Mouse (Mus musculus) gastrocnemius, adult 2 months (tissue): ENCODE results near the gene Pagr1a. TPM values are rescaled to one million over a fixed set of nuclear protein-coding genes. Genes with fewer than 3 reads are reported as not detected.

Experiments
- DNase-seq: peaks from one replicate; pipeline ENCODE4 v3.0.0; 2022
- H3K27ac ChIP-seq: fragments of 200-600 bp; 2 replicates; pipeline ENCODE4 v1.8.1; 2022; ENCODE audit warnings: mild to moderate bottlenecking
- H3K4me3 ChIP-seq: fragments of 200-600 bp; 2 replicates; pipeline ENCODE4 v1.8.1; 2022; ENCODE audit warnings: mild to moderate bottlenecking, moderate library complexity
- CTCF ChIP-seq: fragments of 200-600 bp; IDR thresholded peaks from 2 replicates; pipeline ENCODE4 v1.8.1; 2022; ENCODE audit warnings: antibody characterized with exemption, mild to moderate bottlenecking, moderate library complexity
- intact Hi-C: fragments of 180-260 bp; cut with DNase I; formaldehyde crosslinking; loops from one replicate; pipeline ENCODE4 v1.15.1; 2025
- total RNA-seq, 2 experiments: library from RNA; stranded (reverse); gene quantifications; 2 replicates each; pipeline ENCODE4 v1.2.3; 2021

Pagr1a gene
- total RNA-seq, 2 experiments from 2014 or later: 2.4 TPM; not detected in 1

- Histone ChIP-seq H3K27ac (peak overlapping the region; percentile 85), H3K4me3 (no peak overlapping the region)
- intact Hi-C loops: no loop called here
- DNase-seq: no peak
- no peak for TF ChIP-seq CTCF
Observed at GRCm38 (mm10) chr7:127009307-127010085, 7.7 kb downstream of the Pagr1a start.

GRCm38 (mm10) chr7:127008239-127009019 is 8.7 kb downstream of the Pagr1a start:
- H3K4me3 ChIP-seq: peak overlapping the region; percentile 40
- DNase-seq: peak; percentile 74
- intact Hi-C loops: no loop called here
- TF ChIP-seq CTCF: no peak
- H3K27ac ChIP-seq: peak overlapping the region; percentile 85

- no peak for DNase-seq
- intact Hi-C loops: no loop called here
- Histone ChIP-seq H3K4me3 (no peak overlapping the region), H3K27ac (peak overlapping the region; percentile 85)
- TF ChIP-seq CTCF: no peak
Observed at GRCm38 (mm10) chr7:127007313-127008024, 9.7 kb downstream of the Pagr1a start.

- Histone ChIP-seq H3K27ac (no peak overlapping the region), H3K4me3 (no peak overlapping the region)
- intact Hi-C loops: no loop called here
- no peak for DNase-seq
- TF ChIP-seq CTCF: peak; percentile 22; the same call in 1 of the 2 replicates
Observed at GRCm38 (mm10) chr7:127004122-127004875, 12.9 kb downstream of the Pagr1a start.

DNA sequence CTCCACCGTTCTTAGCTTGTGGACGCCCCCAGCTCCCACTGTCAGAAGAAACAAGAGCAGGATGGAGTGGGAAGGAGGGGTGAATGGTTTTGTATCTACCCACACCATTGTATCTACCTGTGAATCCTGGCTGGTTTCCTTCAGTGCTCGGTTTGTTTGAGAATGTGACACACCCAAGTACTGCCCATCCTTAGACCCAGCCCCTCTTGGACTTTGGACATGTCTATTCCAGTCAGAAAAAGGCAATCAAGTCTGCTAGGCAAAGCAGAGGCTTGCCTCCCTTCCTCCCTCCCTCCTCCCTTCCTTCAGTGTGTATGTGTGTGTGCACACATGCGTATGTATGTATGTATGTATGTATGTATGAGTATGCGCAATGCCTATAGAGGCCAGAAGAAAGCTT is 13.5 kb downstream of the Pagr1a start:
- no peak for TF ChIP-seq CTCF
- intact Hi-C loops: no loop called here
- H3K27ac ChIP-seq: no peak overlapping the region
- no peak for DNase-seq
- H3K4me3 ChIP-seq: no peak overlapping the region

- intact Hi-C loops: no loop called here
- DNase-seq: no peak
- TF ChIP-seq CTCF: no peak
- Histone ChIP-seq H3K4me3 (no peak overlapping the region), H3K27ac (no peak overlapping the region)
Observed at GRCm38 (mm10) chr7:126999568-126999967, 17.6 kb downstream of the Pagr1a start.

DNA sequence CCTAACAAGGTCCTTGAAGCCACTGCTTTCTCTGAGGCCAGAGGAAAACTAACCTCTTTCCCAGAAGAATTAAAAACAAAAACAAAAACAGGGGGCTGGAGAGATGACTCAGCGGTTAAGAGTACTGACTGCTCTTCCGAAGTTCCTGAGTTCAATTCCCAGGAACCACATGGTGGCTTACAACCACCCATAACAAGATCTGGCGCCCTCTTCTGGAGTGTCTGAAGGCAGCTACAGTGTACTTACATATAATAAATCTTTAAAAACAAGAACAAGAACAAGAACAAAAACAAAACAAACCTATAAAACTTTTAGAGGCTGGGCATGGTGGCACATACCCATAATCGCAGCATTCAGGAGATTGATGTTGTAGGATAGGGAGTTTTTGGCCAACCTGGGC is 20.7 kb downstream of the Pagr1a start:
- Histone ChIP-seq H3K27ac (no peak overlapping the region), H3K4me3 (no peak overlapping the region)
- DNase-seq: no peak
- intact Hi-C loops: no loop called here
- TF ChIP-seq CTCF: peak; percentile 34; the same call in 1 of the 2 replicates

GRCm38 (mm10) chr7:126988816-126989215 is 28.3 kb downstream of the Pagr1a start:
- no peak for TF ChIP-seq CTCF

DNA sequence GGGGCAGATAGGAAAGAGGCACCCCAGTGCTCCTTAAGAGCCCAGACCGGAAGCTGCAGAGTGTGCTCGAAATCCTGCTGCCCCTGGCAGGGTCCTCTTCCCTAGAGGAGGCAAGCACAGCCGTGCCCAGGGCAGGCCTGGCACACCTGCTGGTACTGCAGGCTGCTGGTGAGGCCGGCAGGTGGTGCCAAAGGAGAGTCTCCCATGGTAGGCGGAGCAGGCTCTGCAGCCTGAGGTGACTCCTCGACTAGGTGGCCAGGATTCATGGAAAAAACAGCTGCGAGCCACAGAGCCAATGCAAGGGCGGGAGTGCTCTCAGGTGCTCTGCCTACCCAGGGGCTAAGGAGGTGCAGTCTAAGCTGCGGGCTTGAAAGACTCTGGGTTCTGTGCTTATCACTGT is 30.8 kb downstream of the Pagr1a start:
- TF ChIP-seq CTCF: peak; percentile 74
- intact Hi-C loops: loop anchor here (1.0 kb wide), 1 partner anchor 118 kb away; no protein-coding TSS in a partner anchor
- DNase-seq: peak; percentile 89

More at GRCm38 (mm10) chr7:126988816-126989215, 28.3 kb downstream of the Pagr1a start:
- Histone ChIP-seq H3K27ac (no peak overlapping the region), H3K4me3 (no peak overlapping the region)
- DNase-seq: no peak
- intact Hi-C loops: no loop called here

DNA sequence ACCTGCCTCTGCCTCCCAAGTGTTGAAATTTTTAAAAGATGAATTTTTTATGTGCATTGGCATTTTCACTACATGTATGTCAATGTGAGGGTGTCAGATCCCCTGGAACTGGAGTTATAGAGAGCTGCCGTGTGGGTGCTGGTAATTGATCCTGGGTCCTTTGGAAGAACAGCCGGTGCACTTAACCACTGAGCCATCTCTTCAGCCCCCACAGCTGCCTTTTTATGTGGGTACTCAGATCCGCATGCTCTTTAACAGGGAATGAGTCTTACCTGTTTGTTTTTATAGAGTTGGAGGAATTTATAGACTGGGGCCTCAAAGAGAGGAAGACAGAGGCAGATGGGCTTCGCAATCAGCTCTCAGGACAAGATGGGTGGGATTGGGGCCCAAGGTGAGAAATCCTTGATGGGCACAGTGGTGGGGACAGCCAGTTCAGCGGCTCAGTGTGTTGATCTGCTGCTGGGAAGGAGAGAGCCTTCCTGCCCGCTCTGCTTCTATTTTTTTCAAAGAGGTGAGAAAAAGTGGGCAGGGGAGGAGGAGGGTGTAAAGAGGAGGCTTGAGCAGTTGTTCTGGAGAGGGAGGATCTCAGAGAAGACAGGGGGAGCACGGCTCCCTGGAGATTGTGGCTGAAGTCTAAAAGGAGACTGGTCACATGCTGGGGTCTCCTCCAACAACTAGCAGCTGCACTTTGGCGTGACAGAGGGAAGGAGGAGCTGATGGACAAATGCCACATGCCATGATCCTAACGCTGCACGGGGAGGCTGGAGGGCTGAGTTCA is 32.3 kb downstream of the Pagr1a start:
- no peak for TF ChIP-seq CTCF
- Histone ChIP-seq H3K27ac (peak overlapping the region; percentile 62), H3K4me3 (no peak overlapping the region)
- intact Hi-C loops: no loop called here
- DNase-seq: peak; percentile 52

More for the DNA sequence above, 30.8 kb downstream of the Pagr1a start:
- H3K4me3 ChIP-seq: no peak overlapping the region
- no peak overlapping the region for H3K27ac ChIP-seq

- intact Hi-C loops: no loop called here
- Histone ChIP-seq H3K27ac (peak overlapping the region; percentile 63; the same call in 1 of the 2 replicates), H3K4me3 (no peak overlapping the region)
- TF ChIP-seq CTCF: no peak
- DNase-seq: no peak
Observed at GRCm38 (mm10) chr7:126983113-126983512, 34.0 kb downstream of the Pagr1a start.
